Mouse (Mus musculus) gonadal fat pad, adult 2 months (tissue): ENCODE results near the gene Lrrc28. TPM values are rescaled to one million over a fixed set of nuclear protein-coding genes. Genes with fewer than 3 reads are reported as not detected.

Source experiments
- DNase-seq: peaks from one replicate; pipeline ENCODE4 v3.0.0-alpha.2; 2012; ENCODE audit warnings: low read depth
- polyA plus RNA-seq: library from polyadenylated mRNA; depleted of rRNA; stranded (reverse); fragments of >200 nt; gene quantifications from 2 replicates; pipeline ENCODE4 v1.2.3, GENCODE M21; 2012; rRNA removed

The Lrrc28 gene
- 36.2 and 42.5 TPM in 2 replicates for polyA plus RNA-seq

GRCm38 (mm10) chr7:67644833-67645680 lies at the start of gene Lrrc28:
Gene Lrrc28, minus strand, starts transcription at chr7:67645268.
- peak; percentile 94 for DNase-seq

- no peak for DNase-seq
Measured at GRCm38 (mm10) chr7:67692791-67693538, 47.9 kb upstream of the Lrrc28 start.

- DNase-seq = no peak
Measured at GRCm38 (mm10) chr7:67692141-67692540, 47.1 kb upstream of the Lrrc28 start.

- no peak for DNase-seq
Measured at GRCm38 (mm10) chr7:67691036-67691435, 46.0 kb upstream of the Lrrc28 start.

- no peak for DNase-seq
Measured at GRCm38 (mm10) chr7:67689793-67690192, 44.7 kb upstream of the Lrrc28 start.

GRCm38 (mm10) chr7:67688281-67688680 lies 43.2 kb upstream of the Lrrc28 start:
- DNase-seq = no peak

GRCm38 (mm10) chr7:67686545-67686944 lies 41.5 kb upstream of the Lrrc28 start:
- no peak for DNase-seq

GRCm38 (mm10) chr7:67683006-67683405 lies 37.9 kb upstream of the Lrrc28 start:
- DNase-seq = no peak

- DNase-seq = no peak
Measured at GRCm38 (mm10) chr7:67681078-67681477, 36.0 kb upstream of the Lrrc28 start.

- DNase-seq = no peak
Measured at GRCm38 (mm10) chr7:67678878-67679499, 33.9 kb upstream of the Lrrc28 start.

GRCm38 (mm10) chr7:67673656-67674055 lies 28.6 kb upstream of the Lrrc28 start:
- no peak for DNase-seq

GRCm38 (mm10) chr7:67672650-67673049 lies 27.6 kb upstream of the Lrrc28 start:
- DNase-seq = peak; percentile 27

GRCm38 (mm10) chr7:67670965-67671364 lies 25.9 kb upstream of the Lrrc28 start:
- no peak for DNase-seq

GRCm38 (mm10) chr7:67663981-67664694 lies 19.1 kb upstream of the Lrrc28 start:
- DNase-seq = no peak

GRCm38 (mm10) chr7:67662424-67662823 lies 17.4 kb upstream of the Lrrc28 start:
- DNase-seq = no peak

GRCm38 (mm10) chr7:67658110-67658509 lies 13.0 kb upstream of the Lrrc28 start:
- no peak for DNase-seq

- no peak for DNase-seq
Measured at GRCm38 (mm10) chr7:67655186-67655585, 10.1 kb upstream of the Lrrc28 start.

GRCm38 (mm10) chr7:67654668-67655067 lies 9.6 kb upstream of the Lrrc28 start:
- DNase-seq = no peak

GRCm38 (mm10) chr7:67652211-67652610 lies 7.1 kb upstream of the Lrrc28 start:
- no peak for DNase-seq

- no peak for DNase-seq
Measured at GRCm38 (mm10) chr7:67648376-67648775, 3.3 kb upstream of the Lrrc28 start.

GRCm38 (mm10) chr7:67647277-67647676 lies 2.2 kb upstream of the Lrrc28 start, which contains the start of gene Ttc23:
Gene Ttc23, plus strand, starts transcription at chr7:67647410.
- DNase-seq = no peak

- DNase-seq = no peak
Measured at GRCm38 (mm10) chr7:67646131-67646530, 1.1 kb upstream of the Lrrc28 start.
